Mouse (Mus musculus): ENCODE measurements around the gene Dpm1.

- no peak for TF ChIP-seq GATA1 (IDR thresholded peaks at IDR 0.05; ENCODE audit: borderline replicate concordance, low read length)
- no peak for TF ChIP-seq FLI1 (IDR thresholded peaks at IDR 0.05; ENCODE audit: low read length)
Observed at GRCm38 (mm10) chr2:168170167-168170685, 60.2 kb downstream of the Dpm1 start.

Data from megakaryocyte, embryonic 14.5 days (primary cell).